Mouse (Mus musculus): Measurements from ENCODE around the gene Ube2t. TPM values are rescaled to one million over a fixed set of nuclear protein-coding genes. Genes with fewer than 3 reads are reported as not detected.

The Ube2t gene
- polyA plus RNA-seq, 1 experiment from 2014 or later = 23.0 TPM

DNA sequence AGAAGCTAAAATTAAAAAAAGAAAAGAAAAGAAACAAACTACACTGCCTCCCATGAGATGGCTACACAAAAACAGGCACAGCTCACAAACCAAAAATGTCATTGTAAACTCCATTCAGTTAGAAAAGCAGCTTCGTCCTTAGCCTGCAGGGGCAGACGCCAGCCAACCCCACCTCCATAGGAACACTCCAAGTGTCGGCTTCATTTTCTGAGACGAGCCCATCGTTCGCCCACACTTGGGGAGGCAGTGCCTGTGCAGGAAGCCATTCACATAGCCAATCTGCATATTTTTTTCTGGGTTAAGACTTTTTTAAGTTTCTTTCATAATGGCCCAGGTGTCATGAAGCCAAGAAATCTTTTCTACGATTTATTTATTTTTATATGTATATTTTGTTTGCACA lies 14.8 kb upstream of the Ube2t start:
- no peaks in the 10 kb centered on the region for H3K4me1 ChIP-seq (ENCODE audit: control insufficient read depth, insufficient read depth, low read length)
- no peaks in the 10 kb centered on the region for H3K27me3 ChIP-seq (replicated peaks; ENCODE audit: control insufficient read depth, insufficient read depth, low read length)
- no peak for ATAC-seq (ENCODE audit: low read depth)
- H3K27ac ChIP-seq (replicated peaks; ENCODE audit: low read depth, low read length) = no peak overlapping the region
- DNase-seq (ENCODE audit: low spot score) = no peak
- no peak overlapping the region for H3K9ac ChIP-seq (ENCODE audit: low read depth, low read length)
- no peak overlapping the region for H3K4me2 ChIP-seq (ENCODE audit: low read depth, low read length)
- 78% methylated on average over 7 of the region's 7 CpGs for WGBS
- no peak overlapping the region for H3K4me3 ChIP-seq (ENCODE audit: low read depth, low read length)
- H3K9me3 ChIP-seq (ENCODE audit: control insufficient read depth, low read length) = no peaks in the 10 kb centered on the region
- 0 out of 2 replicates have a peak, but pooled peaks cover 4% of the 10 kb centered on the region for H3K36me3 ChIP-seq (ENCODE audit: control insufficient read depth, insufficient read depth, low read length)

GRCm38 (mm10) chr1:134949946-134950345 lies 12.4 kb upstream of the Ube2t start:
- Histone ChIP-seq H3K9me3 (ENCODE audit: control insufficient read depth, low read length) (no peaks in the 10 kb centered on the region), H3K4me2 (ENCODE audit: low read depth, low read length) (no peak overlapping the region), H3K27me3 (replicated peaks; ENCODE audit: control insufficient read depth, insufficient read depth, low read length) (no peaks in the 10 kb centered on the region), H3K9ac (ENCODE audit: low read depth, low read length) (no peak overlapping the region), H3K36me3 (ENCODE audit: control insufficient read depth, insufficient read depth, low read length) (0 out of 2 replicates have a peak, but pooled peaks cover 4% of the 10 kb centered on the region), H3K4me1 (ENCODE audit: control insufficient read depth, insufficient read depth, low read length) (peaks cover 6% of the 10 kb centered on the region; the same call in 1 of the 2 replicates), H3K4me3 (ENCODE audit: low read depth, low read length) (no peak overlapping the region), H3K27ac (replicated peaks; ENCODE audit: low read depth, low read length) (no peak overlapping the region)
- ATAC-seq (ENCODE audit: low read depth) (no peak), DNase-seq (ENCODE audit: low spot score) (no peak)
- WGBS = 79% methylated on average over 3 of the region's 3 CpGs

DNA sequence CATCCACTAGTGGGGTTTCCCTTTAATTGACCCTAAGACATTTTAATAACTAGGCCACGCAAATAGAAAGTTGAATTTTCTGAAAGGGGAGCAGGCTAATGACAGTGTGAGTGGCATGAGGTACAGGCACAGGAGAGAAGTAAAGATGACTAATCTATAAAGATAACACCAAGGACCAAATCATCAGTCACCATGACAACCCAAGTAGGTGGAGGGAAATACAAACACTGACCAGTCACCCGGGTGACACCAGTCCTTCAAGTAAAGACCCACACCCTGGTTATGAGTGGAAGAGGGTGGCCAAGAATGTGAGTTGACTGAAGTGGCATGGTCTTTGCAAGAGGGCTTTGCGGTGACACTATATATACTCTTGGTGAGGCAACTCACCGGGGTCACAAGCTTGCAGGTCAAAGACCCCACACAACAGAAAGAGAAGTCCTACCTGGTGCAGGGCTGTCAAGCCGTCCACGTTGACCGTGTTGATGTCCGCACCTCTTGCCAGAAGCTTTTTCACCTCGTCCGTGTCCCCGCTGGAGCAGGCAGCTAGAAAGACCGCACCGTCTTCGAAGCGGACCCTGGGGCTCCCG lies 7.2 kb upstream of the Ube2t start:
- Histone ChIP-seq H3K27ac (replicated peaks; ENCODE audit: low read depth, low read length) (peak overlapping the region; percentile 82), H3K4me1 (ENCODE audit: control insufficient read depth, insufficient read depth, low read length) (peaks cover 9% of the 10 kb centered on the region), H3K36me3 (ENCODE audit: control insufficient read depth, insufficient read depth, low read length) (no peaks in the 10 kb centered on the region), H3K4me3 (ENCODE audit: low read depth, low read length) (peak overlapping the region; percentile 76), H3K9me3 (ENCODE audit: control insufficient read depth, low read length) (no peaks in the 10 kb centered on the region), H3K9ac (ENCODE audit: low read depth, low read length) (peak overlapping the region; percentile 83), H3K27me3 (replicated peaks; ENCODE audit: control insufficient read depth, insufficient read depth, low read length) (no peaks in the 10 kb centered on the region), H3K4me2 (ENCODE audit: low read depth, low read length) (peak overlapping the region; percentile 90)
- WGBS = 3% methylated on average over 14 of the region's 16 CpGs
- ATAC-seq (ENCODE audit: low read depth) = peak; percentile 2; the same call in 1 of the 2 replicates
- no peak for DNase-seq (ENCODE audit: low spot score)

- peak within 1 kb of the TSS; percentile 76 for H3K4me3 ChIP-seq (ENCODE audit: low read depth, low read length)
- H3K4me2 ChIP-seq (ENCODE audit: low read depth, low read length) = peak within 1 kb of the TSS; percentile 90
- ATAC-seq (ENCODE audit: low read depth) (peak; percentile 99), DNase-seq (ENCODE audit: low spot score) (peak; percentile 99)
- peak within 1 kb of the TSS; percentile 82 for H3K27ac ChIP-seq (replicated peaks; ENCODE audit: low read depth, low read length)
- peaks cover 9% of the 10 kb centered on the region for H3K4me1 ChIP-seq (ENCODE audit: control insufficient read depth, insufficient read depth, low read length)
- no peaks in the 10 kb centered on the region for H3K9me3 ChIP-seq (ENCODE audit: control insufficient read depth, low read length)
- H3K27me3 ChIP-seq (replicated peaks; ENCODE audit: control insufficient read depth, insufficient read depth, low read length) = no peaks in the 10 kb centered on the region
- H3K36me3 ChIP-seq (ENCODE audit: control insufficient read depth, insufficient read depth, low read length) = no peaks in the 10 kb centered on the region
- H3K9ac ChIP-seq (ENCODE audit: low read depth, low read length) = peak within 1 kb of the TSS; percentile 83
- 0% methylated on average over 21 of the region's 39 CpGs for WGBS
These were observed 6.7 kb upstream of the Ube2t start, which contains the start of gene Ppp1r12b for GRCm38 (mm10) chr1:134955637-134956176. Ppp1r12b (minus strand) TSS chr1:134955942.

- no peaks in the 10 kb centered on the region for H3K27me3 ChIP-seq (replicated peaks; ENCODE audit: control insufficient read depth, insufficient read depth, low read length)
- ATAC-seq (ENCODE audit: low read depth) (no peak), DNase-seq (ENCODE audit: low spot score) (no peak)
- no peaks in the 10 kb centered on the region for H3K9me3 ChIP-seq (ENCODE audit: control insufficient read depth, low read length)
- H3K4me3 ChIP-seq (ENCODE audit: low read depth, low read length) = no peak overlapping the region
- H3K4me2 ChIP-seq (ENCODE audit: low read depth, low read length) = no peak overlapping the region
- no peak overlapping the region for H3K9ac ChIP-seq (ENCODE audit: low read depth, low read length)
- H3K36me3 ChIP-seq (ENCODE audit: control insufficient read depth, insufficient read depth, low read length) = no peaks in the 10 kb centered on the region
- H3K27ac ChIP-seq (replicated peaks; ENCODE audit: low read depth, low read length) = no peak overlapping the region
- peaks cover 7% of the 10 kb centered on the region; the same call in 1 of the 2 replicates for H3K4me1 ChIP-seq (ENCODE audit: control insufficient read depth, insufficient read depth, low read length)
- WGBS = 62% methylated on average over 7 of the region's 7 CpGs
These were observed 1.7 kb upstream of the Ube2t start for GRCm38 (mm10) chr1:134960634-134961033.

GRCm38 (mm10) chr1:134962821-134963220 lies 456 bp downstream of the Ube2t start:
- 3% methylated on average over 11 of the region's 11 CpGs for WGBS
- ATAC-seq (ENCODE audit: low read depth) (peak; percentile 45), DNase-seq (ENCODE audit: low spot score) (no peak)
- Histone ChIP-seq H3K4me3 (ENCODE audit: low read depth, low read length) (peak overlapping the region; percentile 75), H3K9ac (ENCODE audit: low read depth, low read length) (peak overlapping the region; percentile 70), H3K27me3 (replicated peaks; ENCODE audit: control insufficient read depth, insufficient read depth, low read length) (no peaks in the 10 kb centered on the region), H3K9me3 (ENCODE audit: control insufficient read depth, low read length) (no peaks in the 10 kb centered on the region), H3K4me2 (ENCODE audit: low read depth, low read length) (peak overlapping the region; percentile 85), H3K4me1 (ENCODE audit: control insufficient read depth, insufficient read depth, low read length) (0 out of 2 replicates have a peak, but pooled peaks cover 7% of the 10 kb centered on the region), H3K36me3 (ENCODE audit: control insufficient read depth, insufficient read depth, low read length) (0 out of 2 replicates have a peak, but pooled peaks cover 2% of the 10 kb centered on the region), H3K27ac (replicated peaks; ENCODE audit: low read depth, low read length) (no peak overlapping the region; the same call in 1 of the 2 replicates)

- H3K9ac ChIP-seq (ENCODE audit: low read depth, low read length) = no peak overlapping the region
- no peaks in the 10 kb centered on the region for H3K27me3 ChIP-seq (replicated peaks; ENCODE audit: control insufficient read depth, insufficient read depth, low read length)
- no peak overlapping the region for H3K4me2 ChIP-seq (ENCODE audit: low read depth, low read length)
- H3K27ac ChIP-seq (replicated peaks; ENCODE audit: low read depth, low read length) = no peak overlapping the region
- ATAC-seq (ENCODE audit: low read depth) = no peak
- no peak for DNase-seq (ENCODE audit: low spot score)
- H3K9me3 ChIP-seq (ENCODE audit: control insufficient read depth, low read length) = no peaks in the 10 kb centered on the region
- 0 out of 2 replicates have a peak, but pooled peaks cover 7% of the 10 kb centered on the region for H3K4me1 ChIP-seq (ENCODE audit: control insufficient read depth, insufficient read depth, low read length)
- 95% methylated on average over 2 of the region's 2 CpGs for WGBS
- H3K36me3 ChIP-seq (ENCODE audit: control insufficient read depth, insufficient read depth, low read length) = peaks cover 26% of the 10 kb centered on the region; the same call in 1 of the 2 replicates
- H3K4me3 ChIP-seq (ENCODE audit: low read depth, low read length) = no peak overlapping the region
These were observed 3.1 kb downstream of the Ube2t start for GRCm38 (mm10) chr1:134965430-134965829.

GRCm38 (mm10) chr1:134972920-134973319 lies 10.6 kb downstream of the Ube2t start:
- H3K9ac ChIP-seq (ENCODE audit: low read depth, low read length) = no peak overlapping the region
- no peaks in the 10 kb centered on the region for H3K27me3 ChIP-seq (replicated peaks; ENCODE audit: control insufficient read depth, insufficient read depth, low read length)
- no peak overlapping the region for H3K27ac ChIP-seq (replicated peaks; ENCODE audit: low read depth, low read length)
- H3K4me3 ChIP-seq (ENCODE audit: low read depth, low read length) = no peak overlapping the region
- ATAC-seq (ENCODE audit: low read depth) = no peak
- WGBS = 63% methylated on average over 1 of the region's 1 CpGs
- no peak overlapping the region for H3K4me2 ChIP-seq (ENCODE audit: low read depth, low read length)
- DNase-seq (ENCODE audit: low spot score) = no peak
- H3K36me3 ChIP-seq (ENCODE audit: control insufficient read depth, insufficient read depth, low read length) = peaks cover 31% of the 10 kb centered on the region; the same call in 1 of the 2 replicates
- no peaks in the 10 kb centered on the region for H3K4me1 ChIP-seq (ENCODE audit: control insufficient read depth, insufficient read depth, low read length)
- no peaks in the 10 kb centered on the region for H3K9me3 ChIP-seq (ENCODE audit: control insufficient read depth, low read length)
